Mouse (Mus musculus): ENCODE results near the gene Sox11.

Gene Sox11

DNA sequence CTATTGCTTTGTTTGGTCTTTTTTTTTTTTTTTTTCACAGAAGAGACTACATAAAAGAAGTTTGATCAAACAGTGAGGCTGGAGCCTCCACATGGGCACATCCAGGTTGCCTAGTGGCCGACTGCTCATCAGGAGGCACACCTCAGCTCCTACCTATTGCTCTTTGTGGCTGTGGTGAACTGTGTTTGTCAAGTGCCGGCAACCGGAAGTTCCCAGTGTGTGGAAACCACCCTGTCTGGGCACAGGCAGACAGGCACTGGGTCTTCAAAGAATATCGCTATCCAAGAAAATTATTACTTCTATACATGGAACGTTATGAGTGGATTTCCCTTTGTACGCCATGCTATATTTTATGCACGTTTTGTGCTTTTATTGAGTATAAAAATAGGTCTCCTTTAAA, 6.0 kb downstream of the Sox11 start:
- DNase-seq = no peak

DNA sequence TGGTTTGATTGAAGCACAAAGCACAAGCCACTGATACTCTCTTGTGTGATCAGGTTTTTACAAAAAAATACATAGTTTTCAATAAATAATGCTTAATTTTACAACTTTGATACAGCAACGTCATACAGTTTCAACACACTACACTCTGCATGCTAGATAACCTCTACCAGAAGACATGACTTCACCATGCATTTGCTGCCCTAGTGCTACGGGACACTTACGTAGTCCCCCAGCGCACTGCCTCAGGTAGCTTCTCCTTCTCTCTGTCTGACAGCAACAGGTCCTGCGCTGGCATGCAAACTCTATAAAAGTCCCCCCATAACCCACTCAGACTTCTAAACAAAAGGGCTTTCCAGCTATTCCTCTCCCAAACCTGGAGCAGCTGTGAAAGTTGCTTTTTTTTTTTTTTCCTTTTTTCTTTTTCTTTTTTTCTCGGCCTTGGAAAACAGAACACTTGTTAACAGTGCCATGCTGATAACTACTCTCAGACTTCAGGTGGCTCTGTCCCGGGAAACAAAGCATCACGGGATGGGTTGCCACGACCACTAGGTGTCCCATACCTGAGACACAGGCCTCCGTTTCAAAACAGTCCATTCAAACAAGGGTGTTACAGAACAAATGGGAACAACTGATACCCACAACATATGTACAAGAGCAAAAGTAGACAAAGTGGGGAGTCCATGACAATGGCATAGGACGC, 6.9 kb downstream of the Sox11 start:
- DNase-seq = no peak

DNA sequence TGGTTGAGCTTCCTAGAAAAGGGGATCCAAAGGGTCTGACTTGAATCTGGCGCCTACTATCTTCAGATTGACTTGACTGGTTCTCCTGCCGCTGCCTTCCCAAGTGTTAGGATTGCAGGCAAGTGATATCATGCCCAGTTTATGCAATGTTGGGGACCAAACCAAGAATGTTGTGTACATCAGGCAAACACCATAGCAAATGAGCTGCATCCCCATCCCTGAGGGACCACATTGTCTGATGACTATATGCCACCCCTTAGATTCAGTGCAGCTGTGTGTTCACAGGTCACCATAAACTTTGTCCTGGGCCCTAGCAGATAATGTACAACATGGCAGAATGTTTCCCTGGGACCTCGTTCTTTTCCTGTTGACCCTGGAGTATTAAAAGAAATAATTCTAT, 8.8 kb downstream of the Sox11 start:
- no peak for DNase-seq

DNA sequence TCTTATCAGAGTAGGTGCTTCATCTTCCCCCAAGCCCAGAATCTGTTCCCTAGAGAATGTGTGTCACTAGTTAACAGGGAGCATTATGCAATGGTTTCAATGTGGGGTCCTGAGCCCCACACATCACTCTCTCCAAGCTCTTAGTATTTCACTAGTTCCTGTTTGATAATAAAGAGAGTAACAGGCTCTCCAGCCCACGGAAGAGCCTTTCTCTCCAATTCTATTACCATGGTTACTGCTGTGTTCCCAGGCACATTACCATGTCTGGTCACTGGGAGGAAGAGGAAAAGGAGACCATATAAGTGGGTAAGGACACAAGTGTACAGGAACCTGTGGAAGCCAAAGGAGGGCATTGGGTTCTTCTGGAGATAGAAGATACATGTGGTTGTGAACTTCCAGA, 19.0 kb downstream of the Sox11 start:
- no peak for DNase-seq

DNA sequence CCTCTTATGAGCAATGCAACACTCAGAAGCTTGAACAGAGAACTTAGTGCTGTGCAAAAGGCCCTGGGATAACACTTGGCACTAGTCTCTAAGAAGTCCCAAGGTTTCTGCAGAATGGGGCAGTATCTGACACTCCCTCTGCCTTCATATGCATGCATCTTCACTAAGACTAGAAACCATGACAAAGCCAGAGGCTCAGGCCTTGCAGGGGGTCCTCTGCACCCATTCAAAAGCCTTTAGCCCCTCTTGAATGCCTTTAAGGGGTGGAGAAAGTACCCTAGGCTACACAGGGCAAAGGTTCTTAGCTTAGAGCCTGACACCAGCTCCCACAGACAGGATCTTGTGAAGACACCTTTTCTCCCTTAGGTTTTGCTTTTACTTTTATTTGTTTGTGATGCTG, 21.7 kb downstream of the Sox11 start:
- no peak for DNase-seq

DNA sequence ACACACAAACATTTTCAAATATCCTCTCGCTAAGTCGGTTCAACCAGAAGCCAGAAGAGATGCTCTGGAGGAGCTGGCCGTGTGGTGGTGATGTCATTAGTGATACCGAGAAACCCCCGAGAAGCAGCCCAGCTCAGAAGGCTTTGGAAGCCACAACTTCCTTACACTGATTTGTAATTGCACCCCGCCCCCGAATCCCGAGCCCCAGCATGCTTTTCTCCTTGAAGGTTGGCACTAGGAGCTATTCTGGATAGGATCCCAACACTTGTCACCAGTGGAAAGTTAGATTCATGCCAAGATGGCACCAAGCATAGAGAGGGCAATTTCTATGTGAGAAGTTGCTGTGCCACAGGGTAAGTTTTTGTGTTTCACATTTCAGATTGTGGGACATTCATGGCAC, 29.4 kb downstream of the Sox11 start:
- DNase-seq = no peak

DNA sequence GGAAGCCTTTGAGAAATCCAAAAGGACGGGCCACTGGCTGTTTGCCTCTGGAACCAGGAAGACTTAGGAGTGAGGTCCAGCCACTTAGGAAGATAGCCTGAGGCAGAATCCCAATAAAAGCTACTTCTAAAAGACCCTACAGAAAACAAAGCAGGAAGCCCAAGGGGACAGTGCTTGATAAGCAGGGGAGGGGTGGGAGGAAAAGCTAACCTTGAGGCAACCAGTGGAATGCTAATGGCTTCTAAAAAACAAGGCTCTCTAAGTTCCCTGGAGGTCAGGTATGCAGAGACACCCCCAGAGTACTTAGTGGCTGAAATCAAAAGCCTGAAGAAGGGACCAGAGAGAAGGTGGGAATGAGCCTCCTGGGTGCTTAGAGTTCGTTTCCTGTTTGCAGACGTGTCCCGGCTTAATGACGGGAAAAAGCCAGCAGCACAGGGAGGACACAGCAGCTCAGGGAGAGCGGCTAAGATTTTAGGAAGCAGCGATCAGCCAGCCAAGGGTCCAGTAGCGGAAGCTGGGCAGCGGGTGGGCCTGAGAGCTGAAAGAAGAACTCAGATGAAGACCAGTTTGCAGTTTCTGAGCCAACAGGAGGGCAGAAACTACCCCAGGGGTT, 30.4 kb downstream of the Sox11 start:
- peak; percentile 24 for DNase-seq

DNA sequence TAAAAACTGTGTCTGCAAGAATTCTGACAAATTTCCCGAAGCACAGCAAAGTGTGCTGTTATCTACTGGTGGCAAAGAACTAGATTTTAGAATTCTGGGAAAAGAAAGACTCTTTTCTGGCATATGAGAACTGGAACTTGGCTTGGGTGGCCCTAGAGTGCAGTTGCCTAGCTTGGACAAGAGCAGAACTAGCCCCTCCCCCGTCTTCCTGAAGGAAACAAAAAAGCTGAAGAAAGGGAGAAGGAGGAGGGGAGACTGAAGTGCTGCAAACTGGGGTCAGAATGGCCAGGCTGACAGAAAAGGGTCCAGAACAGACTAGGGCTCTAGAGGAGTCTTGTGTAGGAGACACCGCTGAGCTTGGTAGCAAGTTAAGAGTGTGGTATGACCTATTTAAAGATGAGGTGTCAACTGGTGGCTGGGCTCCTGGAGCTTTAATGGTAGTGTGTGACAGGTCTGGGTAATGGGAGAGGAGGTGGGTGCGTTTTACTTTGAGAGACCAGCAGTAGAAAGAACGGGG, 31.0 kb downstream of the Sox11 start:
- peak; percentile 28 for DNase-seq

DNA sequence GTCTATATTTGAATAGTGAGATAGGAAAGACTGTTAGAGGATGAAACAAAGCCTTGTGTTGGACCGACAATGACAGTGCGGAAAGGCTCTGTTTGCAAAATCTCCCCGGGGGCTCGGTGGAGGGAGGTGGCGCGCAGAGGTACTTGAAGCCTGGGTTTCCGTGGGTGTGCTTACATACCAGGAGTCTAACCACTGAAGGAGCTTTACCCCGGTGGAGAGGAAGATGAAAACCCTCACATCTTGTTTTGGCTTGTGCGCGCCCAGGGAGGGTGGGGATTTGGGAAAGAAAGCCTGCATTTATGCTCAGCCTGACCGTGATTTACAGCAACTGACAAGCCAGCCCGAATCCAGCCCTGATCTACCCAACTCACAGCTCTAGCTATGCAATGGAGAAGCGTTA, 31.7 kb downstream of the Sox11 start:
- no peak for DNase-seq

DNA sequence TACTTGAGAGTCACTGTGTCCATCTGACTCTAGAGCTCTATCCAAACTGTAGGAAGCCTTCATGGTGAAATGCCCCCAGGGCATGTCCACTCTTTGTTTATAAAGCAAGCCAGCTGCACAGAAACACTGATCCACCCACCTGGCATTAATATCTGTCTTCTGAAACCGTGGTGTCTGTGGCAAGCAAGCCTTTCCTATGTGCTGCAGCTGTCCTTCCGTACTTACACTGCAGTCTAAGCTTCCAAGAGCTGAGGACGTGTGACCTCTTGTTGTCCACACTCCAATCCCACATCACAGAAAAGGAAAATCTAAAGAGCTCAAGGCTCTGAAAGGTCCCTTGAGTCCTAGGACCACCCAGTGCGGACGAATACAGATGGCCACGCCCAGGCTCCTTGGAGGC, 32.4 kb downstream of the Sox11 start:
- no peak for DNase-seq

DNA sequence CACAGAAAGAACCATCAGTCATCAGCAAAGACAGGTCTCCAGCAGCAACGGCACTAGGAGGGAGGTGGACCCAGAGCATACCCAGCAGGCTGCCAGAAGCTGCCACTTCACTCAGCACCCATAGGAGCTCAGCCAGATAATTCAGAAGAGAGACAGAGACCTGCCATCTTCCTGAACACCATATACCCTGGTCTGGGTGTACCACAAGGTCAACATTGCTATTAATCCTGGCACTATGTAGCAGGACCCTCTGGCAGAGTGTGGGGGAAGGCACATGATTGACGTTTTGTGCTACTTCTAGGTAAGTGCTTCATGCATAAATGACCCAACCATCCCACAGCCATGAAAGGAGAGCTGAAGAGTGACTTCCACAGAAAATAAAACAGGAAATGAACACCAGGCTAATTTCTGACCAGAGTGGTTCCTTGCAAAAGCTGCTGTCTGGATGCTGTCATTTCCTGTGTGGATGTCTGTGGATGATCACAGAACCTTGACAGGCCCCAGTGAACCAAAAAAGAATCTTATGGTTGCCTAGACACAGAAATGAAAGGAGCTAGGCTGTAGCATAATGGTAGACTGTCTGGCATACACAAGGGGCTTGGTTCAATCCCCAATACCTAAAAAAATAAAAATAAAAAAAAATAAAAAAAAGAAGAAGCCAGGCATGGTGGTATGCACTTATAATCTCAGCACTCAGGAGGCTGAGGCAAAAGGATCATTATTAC, 37.5 kb downstream of the Sox11 start:
- no peak for DNase-seq

DNA sequence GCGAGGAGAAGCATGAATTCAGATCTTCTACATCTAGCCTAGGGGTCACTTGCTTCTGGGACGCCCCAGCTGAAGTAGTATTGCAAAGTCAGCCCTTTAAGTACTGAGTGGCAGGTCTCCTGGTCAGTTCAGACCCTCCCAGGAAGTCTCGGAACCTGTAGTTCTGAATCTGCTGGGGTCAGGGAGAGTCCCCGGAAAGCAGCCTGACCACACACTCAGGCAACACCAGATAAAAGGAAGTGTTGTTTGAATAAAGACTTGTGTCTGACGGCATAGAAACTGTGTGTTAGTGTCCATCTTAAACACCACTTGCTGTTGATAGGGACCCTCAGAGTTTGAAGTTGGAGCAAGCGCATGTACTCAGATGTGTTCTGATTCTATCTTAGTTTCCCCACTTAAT, 39.2 kb downstream of the Sox11 start:
- no peak for DNase-seq

DNA sequence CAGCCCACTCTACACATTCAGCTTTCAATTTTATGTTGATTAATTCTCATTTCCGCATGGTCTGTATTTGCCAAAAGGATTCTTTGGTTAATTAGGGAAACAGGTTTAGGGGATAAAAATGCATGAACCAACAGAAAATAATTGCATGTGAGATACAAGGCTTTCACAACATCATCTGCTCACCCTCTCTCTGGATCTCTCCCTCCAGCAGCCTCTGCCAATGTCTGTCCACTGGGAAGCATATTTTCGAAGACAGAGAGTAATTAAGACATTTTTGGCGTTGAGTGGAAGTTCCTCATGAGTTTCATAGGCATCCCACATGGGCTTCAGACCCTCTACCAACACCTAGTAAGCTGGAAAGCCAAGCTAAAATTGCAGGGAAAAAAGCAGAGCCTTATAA, 43.7 kb downstream of the Sox11 start:
- DNase-seq = no peak

DNA sequence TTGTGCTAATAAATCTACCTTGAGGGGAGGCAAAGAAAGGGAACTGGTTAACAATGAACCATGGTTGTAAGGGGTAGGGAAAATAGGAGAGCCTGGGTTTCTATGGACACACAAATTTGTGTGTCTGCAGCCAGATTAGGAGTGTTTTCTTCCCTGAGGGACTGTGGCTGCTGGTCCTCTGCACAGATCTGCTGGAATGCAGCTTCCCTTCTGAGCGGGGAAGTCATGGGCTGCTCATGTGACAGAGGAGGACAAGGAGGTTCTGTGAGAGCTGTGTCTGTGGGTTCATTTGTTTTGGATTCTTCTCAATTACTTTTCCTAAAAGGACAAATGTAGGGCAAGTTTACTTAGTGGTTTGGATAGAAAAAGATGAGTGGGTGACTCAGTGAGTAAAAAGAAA, 48.2 kb downstream of the Sox11 start:
- peak; percentile 15 for DNase-seq

DNA sequence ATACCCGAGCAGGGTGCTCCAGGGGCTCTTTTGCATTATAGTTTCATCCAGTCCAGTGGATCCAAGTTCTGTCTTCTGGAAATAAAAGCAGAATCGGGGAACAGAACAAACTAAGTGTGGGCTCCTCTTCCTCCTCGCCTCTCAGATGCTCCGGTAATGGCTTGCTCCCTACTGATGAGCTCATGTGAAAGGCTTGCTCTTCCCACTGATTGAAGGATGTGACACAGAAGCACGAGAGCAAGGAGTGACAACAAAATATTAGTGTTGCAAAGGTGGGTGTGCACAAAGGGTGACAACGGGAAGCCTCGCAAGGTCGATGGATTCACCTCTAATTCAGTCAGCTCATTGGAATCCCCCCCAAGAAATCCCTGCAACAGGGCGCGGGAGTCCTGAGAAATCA, 48.6 kb downstream of the Sox11 start:
- no peak for DNase-seq

DNA sequence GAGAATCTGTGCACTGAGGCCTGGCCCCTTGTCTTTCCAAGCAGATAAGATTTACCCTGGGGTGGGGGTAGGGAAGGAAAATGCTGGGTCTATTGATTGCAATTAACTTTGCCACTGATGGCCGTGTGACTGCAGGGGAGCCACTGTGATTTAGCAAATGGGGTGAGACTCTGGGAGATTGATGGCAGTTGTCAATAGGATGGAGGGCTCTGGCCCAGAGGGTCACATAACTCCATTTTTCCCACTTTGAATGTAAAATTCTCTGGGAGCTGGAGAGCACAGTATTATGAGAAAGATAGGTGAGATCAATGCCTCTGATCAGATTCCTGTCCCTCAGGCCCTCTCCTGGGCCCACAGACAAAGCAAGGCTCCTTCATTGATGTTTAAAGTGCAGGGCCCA, 49.2 kb downstream of the Sox11 start:
- DNase-seq = no peak
